ENCODE assay signal across 8 mouse cellular contexts in the genomic region with DNA sequence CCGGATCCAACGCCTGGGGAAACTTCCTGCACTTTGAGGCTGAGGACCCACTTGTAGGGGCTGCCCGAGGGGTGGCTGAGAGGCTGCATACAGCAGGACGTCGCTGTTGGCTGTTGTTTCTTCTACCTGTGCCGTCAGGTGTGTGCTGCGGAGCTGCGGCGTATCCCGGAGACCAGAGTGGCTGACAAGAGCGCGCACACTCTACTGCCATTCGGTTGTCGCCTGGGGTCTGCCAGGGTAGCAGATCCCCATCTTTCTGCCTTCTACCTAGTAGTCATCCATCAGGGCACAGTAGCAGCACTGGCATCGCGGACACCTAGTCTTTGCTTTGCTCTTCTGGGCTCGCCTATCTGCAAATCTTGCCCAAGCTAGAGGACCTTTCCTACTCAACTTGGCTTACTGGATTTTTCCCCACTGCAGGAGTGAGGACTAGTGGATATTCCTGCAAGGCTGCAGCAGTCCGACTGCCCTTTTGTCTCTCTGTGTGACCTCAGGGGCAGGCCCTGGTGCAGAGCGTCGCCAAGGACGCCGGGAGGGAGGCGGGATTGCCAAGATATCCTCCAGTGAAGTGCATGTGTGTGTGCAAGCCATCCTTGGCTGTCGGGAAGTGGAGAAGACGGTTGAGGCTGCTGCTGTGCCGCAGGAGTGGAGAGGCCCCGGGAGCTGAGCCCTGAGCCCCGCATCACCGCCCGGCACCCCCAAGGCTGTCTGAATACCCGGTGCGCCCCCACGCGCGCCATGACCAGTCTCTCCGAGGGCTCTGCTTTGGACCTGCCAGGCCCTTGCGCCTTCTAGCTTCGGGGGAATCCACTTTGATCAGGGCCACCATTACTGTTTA. TPM values are rescaled to one million over a fixed set of nuclear protein-coding genes. Genes with fewer than 3 reads are reported as not detected.
DNase-seq lines count a peak whose midpoint lies in the region; ATAC-seq lines count a peak whose summit lies in the region.

No protein-coding gene starts in this region.

- H3K27ac ChIP-seq in intestine, embryonic 16.5 days (ENCODE audit: low read length) = peak overlapping the region; percentile 33; the same call in 1 of the 2 replicates
- no peak overlapping the region for H3K27ac ChIP-seq in liver, embryonic 12.5 days
- peak overlapping the region; percentile 72 for H3K27ac ChIP-seq in neural tube, embryonic 15.5 days (replicated peaks)

- ATAC-seq in intestine, embryonic 16.5 days = peak; percentile 19
- ATAC-seq in liver, embryonic 12.5 days = no peak; the same call in 1 of the 2 replicates
- ATAC-seq in neural tube, embryonic 15.5 days (ENCODE audit: low FRiP score) = peak; percentile 19

- H3K36me3 ChIP-seq in intestine, embryonic 16.5 days (ENCODE audit: control insufficient read depth, insufficient read depth, low read length) = no peaks in the 10 kb centered on the region
- H3K36me3 ChIP-seq in liver, embryonic 12.5 days = no peaks in the 10 kb centered on the region
- H3K36me3 ChIP-seq in neural tube, embryonic 15.5 days = no peaks in the 10 kb centered on the region

- peak overlapping the region; percentile 92 for H3K4me2 ChIP-seq in intestine, embryonic 16.5 days (ENCODE audit: low read depth, low read length)
- H3K4me2 ChIP-seq in liver, embryonic 12.5 days = peak overlapping the region; percentile 84
- peak overlapping the region; percentile 89 for H3K4me2 ChIP-seq in neural tube, embryonic 15.5 days

- WGBS in intestine, embryonic 16.5 days = 1% methylated on average over 38 of the region's 38 CpGs
- whole genome bisulfite sequencing in liver, embryonic 12.5 days (ENCODE audit: insufficient replicate concordance) = 2% methylated on average over 38 of the region's 38 CpGs
- under 1% methylated on average over 38 of the region's 38 CpGs for WGBS in neural tube, embryonic 15.5 days

- H3K4me1 ChIP-seq in intestine, embryonic 16.5 days (ENCODE audit: control insufficient read depth, insufficient read depth, low read length) = peaks cover 17% of the 10 kb centered on the region
- peaks cover 15% of the 10 kb centered on the region for H3K4me1 ChIP-seq in liver, embryonic 12.5 days
- H3K4me1 ChIP-seq in neural tube, embryonic 15.5 days = peaks cover 33% of the 10 kb centered on the region

- H3K9me3 ChIP-seq in intestine, embryonic 16.5 days (ENCODE audit: control insufficient read depth, low read length) = no peaks in the 10 kb centered on the region
- no peaks in the 10 kb centered on the region for H3K9me3 ChIP-seq in liver, embryonic 12.5 days (replicated peaks)
- H3K9me3 ChIP-seq in neural tube, embryonic 15.5 days (replicated peaks) = no peaks in the 10 kb centered on the region

- H3K27me3 ChIP-seq in intestine, embryonic 16.5 days (replicated peaks; ENCODE audit: control insufficient read depth, insufficient read depth, low read length) = peaks cover 24% of the 10 kb centered on the region
- peaks cover 51% of the 10 kb centered on the region for H3K27me3 ChIP-seq in liver, embryonic 12.5 days (replicated peaks)
- H3K27me3 ChIP-seq in neural tube, embryonic 15.5 days (replicated peaks) = no peaks in the 10 kb centered on the region

- peak; percentile 8 to 12 for DNase-seq in cerebellum, postnatal 25 days
- DNase-seq in cerebellum, adult 9-11 months = no peak
- peak; percentile 47 for DNase-seq in adrenal gland, postnatal 14 days
- DNase-seq in frontal cortex, postnatal 10 days (ENCODE audit: low spot score in 2 of 2) = peak; percentile 6 to 14
- no peak for DNase-seq in spleen, postnatal 36 days (ENCODE audit: low spot score in 2 of 2)

- H3K9ac ChIP-seq in intestine, embryonic 16.5 days (ENCODE audit: low read depth, low read length) = peak overlapping the region; percentile 73
- H3K9ac ChIP-seq in liver, embryonic 12.5 days = peak overlapping the region; percentile 68; the same call in 1 of the 2 replicates
- peak overlapping the region; percentile 77 for H3K9ac ChIP-seq in neural tube, embryonic 15.5 days (replicated peaks)

- peak overlapping the region; percentile 68 for H3K4me3 ChIP-seq in intestine, embryonic 16.5 days (ENCODE audit: low read length)
- peak overlapping the region; percentile 61 for H3K4me3 ChIP-seq in liver, embryonic 12.5 days
- H3K4me3 ChIP-seq in neural tube, embryonic 15.5 days (replicated peaks) = peak overlapping the region; percentile 72

RNA-seq across cellular contexts. Expression of a gene that starts 1.0 kb away (rescaled TPM):
- total RNA-seq in adrenal gland, postnatal 14 days (2021) = 15.2 and 16.3 TPM in 2 replicates
- polyA plus RNA-seq in intestine, embryonic 16.5 days (2015; fragmentation: Nextera tagmentation; extraction: Ambion mirVana) = 11.6 TPM in 2 replicates
- polyA plus RNA-seq in liver, embryonic 12.5 days (2016; fragmentation: Nextera tagmentation; extraction: Ambion mirVana) = 1.3 and 2.2 TPM in 2 replicates
- polyA plus RNA-seq in neural tube, embryonic 15.5 days (2015; fragmentation: Nextera tagmentation; extraction: Ambion mirVana) = 32.9 and 39.1 TPM in 2 replicates

Comparison
In these comparisons a context has a peak if more than half of its experiments do, and no peak if none do; other contexts are left out.
1. DNase-seq: peak in cerebellum, postnatal 25 days (2 of 2), adrenal gland, postnatal 14 days (single experiment) and frontal cortex, postnatal 10 days (2 of 2); none in cerebellum, adult 9-11 months (single experiment) and spleen, postnatal 36 days (0 of 2).
2. Peak in every context shown above with its lines, with median percentiles within 50 percentile points of each other: H3K4me2 ChIP-seq, H3K4me3 ChIP-seq and H3K9ac ChIP-seq.